Mouse (Mus musculus) neural tube, embryonic 11.5 days (tissue): ENCODE results near the gene Cd79b. TPM values are rescaled to one million over a fixed set of nuclear protein-coding genes. Genes with fewer than 3 reads are reported as not detected.

ENCODE experiments used
- ATAC-seq: fragments of 200-750 bp; cut with Nextera tagmentation; 2 replicates; pipeline ENCODE4 v1.8.0; 2017; ENCODE audit warnings: moderate number of reproducible peaks, mild to moderate bottlenecking, moderate TSS enrichment, moderate library complexity; ENCODE audit not compliant: insufficient read depth, low FRiP score, low TSS enrichment
- DNase-seq: peaks from one replicate; pipeline ENCODE4 v3.0.0-alpha.2; 2015; ENCODE audit warnings: low spot score
- H3K27ac ChIP-seq: fragments of 300-500 bp; sonication (generic); 2 replicates; pipeline ENCODE4 v1.5.1; 2014; ENCODE audit warnings: low read depth, mild to moderate bottlenecking, low read length
- H3K27me3 ChIP-seq: fragments of 300-500 bp; sonication (generic); 2 replicates; pipeline ENCODE4 v1.6.1; 2014; ENCODE audit warnings: mild to moderate bottlenecking, low read length, mixed read lengths; ENCODE audit not compliant: control insufficient read depth, insufficient read depth
- H3K36me3 ChIP-seq: fragments of 300-500 bp; sonication (generic); 2 replicates; pipeline ENCODE4 v1.6.1; 2014; ENCODE audit warnings: mild to moderate bottlenecking, low read length, moderate library complexity, mixed read lengths; ENCODE audit not compliant: control insufficient read depth, insufficient read depth
- H3K4me1 ChIP-seq: fragments of 300-500 bp; sonication (generic); 2 replicates; pipeline ENCODE4 v1.6.1; 2014; ENCODE audit warnings: low read length, mixed read lengths; ENCODE audit not compliant: control insufficient read depth, insufficient read depth
- H3K4me2 ChIP-seq: fragments of 300-500 bp; sonication (generic); 2 replicates; pipeline ENCODE4 v1.6.1; 2014; ENCODE audit warnings: low read depth, mild to moderate bottlenecking, moderate library complexity
- H3K4me3 ChIP-seq: fragments of 300-500 bp; sonication (generic); 2 replicates; pipeline ENCODE4 v1.5.1; 2014; ENCODE audit warnings: low read depth, low read length
- H3K9ac ChIP-seq: fragments of 300-500 bp; sonication (generic); 2 replicates; pipeline ENCODE4 v1.6.1; 2014; ENCODE audit warnings: mild to moderate bottlenecking, low read length
- H3K9me3 ChIP-seq: fragments of 300-500 bp; sonication (generic); 2 replicates; pipeline ENCODE4 v1.6.1; 2016; ENCODE audit warnings: low read length; ENCODE audit not compliant: control insufficient read depth
- WGBS: fragments of 180-500 bp; shearing (Covaris S2); extraction: QIAGEN DNeasy Blood & Tissue Kit; methylation state at CpG from one replicate; pipeline ENCODE4 v1.1.7; 2014; 5-methylcytosine and 5-hydroxymethylcytosine counted together
- polyA plus RNA-seq: library from polyadenylated mRNA; unstranded; fragments of >200 nt; fragmentation: Nextera tagmentation; extraction: Ambion mirVana; gene quantifications from 2 replicates; pipeline ENCODE4 v1.2.1, GENCODE M21; 2014

Gene Cd79b
- polyA plus RNA-seq, result 1.7 and 2.8 TPM in 2 replicates

DNA sequence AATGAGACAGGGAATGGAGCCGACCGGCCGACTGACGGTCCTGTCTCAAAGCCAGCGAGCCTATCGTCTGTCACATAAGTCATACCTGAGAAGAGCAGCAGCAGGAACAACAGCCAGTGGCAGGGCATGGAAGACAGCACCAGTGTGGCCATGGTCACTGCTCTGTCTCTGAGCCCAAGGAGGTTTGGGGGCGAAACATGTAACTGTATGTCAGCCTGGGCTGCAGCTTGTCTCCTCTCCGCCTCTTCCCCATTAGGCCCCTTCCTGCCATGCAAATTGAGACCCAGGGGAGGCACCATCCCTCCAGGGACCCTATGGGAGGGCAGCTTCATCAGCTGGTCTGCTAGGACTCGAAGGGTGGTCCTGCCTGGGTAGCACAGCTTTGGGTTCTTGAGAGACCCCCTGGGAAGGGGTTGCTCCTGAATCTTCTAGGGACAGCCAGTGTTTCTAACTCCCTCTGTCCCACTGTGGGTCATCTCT is at the start of gene Cd79b:
TSS of gene Cd79b (minus strand) at position 430 of the 480 bp plus-strand sequence.
- DNase-seq (no peak), ATAC-seq (no peak)
- no peaks in the 10 kb centered on the region for H3K36me3 ChIP-seq
- H3K27me3 ChIP-seq, result no peaks in the 10 kb centered on the region
- no peak within 1 kb of the TSS for H3K9ac ChIP-seq
- H3K4me2 ChIP-seq, result no peak within 1 kb of the TSS
- WGBS, result 60% methylated on average over 9 of the region's 9 CpGs
- no peak within 1 kb of the TSS for H3K27ac ChIP-seq
- no peaks in the 10 kb centered on the region for H3K9me3 ChIP-seq
- no peaks in the 10 kb centered on the region for H3K4me1 ChIP-seq
- no peak within 1 kb of the TSS for H3K4me3 ChIP-seq

DNA sequence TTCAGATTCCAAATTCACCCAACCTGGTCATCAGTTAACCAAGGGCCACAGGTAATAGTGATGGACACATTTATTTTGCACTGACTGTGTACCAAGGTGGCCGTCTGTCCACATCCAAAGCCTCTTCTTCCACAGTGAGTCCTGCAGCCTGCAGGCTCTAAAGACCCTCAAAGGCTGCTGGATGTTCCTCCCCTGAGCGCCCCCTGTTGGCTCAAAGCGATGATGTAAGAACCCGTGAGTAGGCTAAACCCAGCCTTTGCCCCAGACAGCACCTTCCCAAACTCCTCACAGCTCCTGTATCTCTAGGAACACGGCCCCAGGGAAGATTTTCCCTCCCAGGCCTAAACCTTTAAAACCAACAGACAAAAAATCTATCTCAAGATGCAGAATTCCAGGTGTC is 44.8 kb upstream of the Cd79b start:
- Histone ChIP-seq H3K36me3 (no peaks in the 10 kb centered on the region), H3K27ac (no peak overlapping the region), H3K4me3 (no peak overlapping the region), H3K4me1 (no peaks in the 10 kb centered on the region), H3K27me3 (no peaks in the 10 kb centered on the region), H3K9me3 (no peaks in the 10 kb centered on the region), H3K9ac (no peak overlapping the region), H3K4me2 (no peak overlapping the region)
- ATAC-seq, result no peak
- peak; percentile 56 for DNase-seq
- WGBS, result 19% methylated on average over 5 of the region's 5 CpGs

DNA sequence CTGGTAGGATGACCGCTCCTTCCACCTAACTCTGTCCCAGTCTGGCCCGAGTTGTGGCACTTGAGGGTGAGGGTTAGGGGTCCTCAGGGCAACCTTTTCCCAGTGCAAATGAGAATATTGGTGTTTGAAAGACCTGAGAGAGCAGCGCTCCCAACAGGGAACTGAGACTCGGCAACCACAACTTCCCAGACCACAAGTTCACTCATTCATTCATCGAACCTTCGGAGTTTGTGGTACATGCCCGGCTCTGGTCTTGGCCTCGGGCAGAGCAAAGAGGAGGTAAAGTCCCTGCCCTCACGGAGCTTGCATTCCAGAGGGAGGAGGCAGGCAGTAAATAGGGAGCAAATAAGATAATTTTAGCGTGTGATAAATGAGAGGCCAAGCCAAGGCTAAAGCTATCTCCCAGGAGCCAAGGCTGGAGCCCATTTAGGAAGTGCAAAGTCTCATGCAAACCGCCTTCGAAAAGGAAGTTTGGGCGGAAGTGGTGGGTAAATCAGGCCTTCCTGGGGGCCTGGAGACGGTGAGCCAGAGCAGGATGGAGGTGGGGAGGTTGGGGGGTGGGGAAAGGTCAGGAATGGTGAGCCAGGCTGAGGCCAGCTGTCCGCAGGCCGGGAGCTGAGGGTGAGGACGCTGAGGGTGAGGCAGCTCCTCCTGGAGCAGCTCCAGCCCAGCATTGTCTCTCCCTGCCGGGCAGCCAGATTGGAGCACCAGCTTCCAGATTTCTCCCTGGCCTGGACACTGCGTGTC is 41.0 kb upstream of the Cd79b start:
- Histone ChIP-seq H3K4me1 (no peaks in the 10 kb centered on the region), H3K9me3 (no peaks in the 10 kb centered on the region), H3K27ac (no peak overlapping the region), H3K4me3 (no peak overlapping the region), H3K9ac (no peak overlapping the region), H3K36me3 (no peaks in the 10 kb centered on the region), H3K4me2 (no peak overlapping the region), H3K27me3 (no peaks in the 10 kb centered on the region)
- DNase-seq (no peak), ATAC-seq (no peak)
- 71% methylated on average over 19 of the region's 19 CpGs for WGBS

DNA sequence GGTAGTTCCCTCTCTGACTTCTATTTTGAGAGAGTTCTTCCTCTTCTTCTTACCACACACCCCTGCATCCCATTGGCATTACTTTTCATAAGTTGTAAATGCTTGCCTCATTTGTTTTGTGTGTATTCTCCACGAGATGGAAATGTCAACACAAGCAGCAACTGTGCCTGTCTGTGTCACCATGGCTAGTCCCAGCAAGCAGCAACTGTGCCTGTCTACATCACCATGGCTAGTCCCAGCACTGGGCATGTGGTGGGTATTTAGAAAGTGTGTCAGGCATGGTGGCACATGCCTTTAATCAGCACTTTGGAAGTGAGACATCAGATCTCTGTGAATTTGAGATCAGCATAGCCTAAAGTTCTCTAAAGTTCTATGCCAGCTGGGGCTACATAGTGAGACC is 39.6 kb upstream of the Cd79b start:
- no peak overlapping the region for H3K4me2 ChIP-seq
- no peak overlapping the region for H3K9ac ChIP-seq
- H3K27me3 ChIP-seq, result no peaks in the 10 kb centered on the region
- DNase-seq, result no peak
- no peaks in the 10 kb centered on the region for H3K36me3 ChIP-seq
- H3K4me1 ChIP-seq, result no peaks in the 10 kb centered on the region
- WGBS, result 71% methylated on average over 1 of the region's 1 CpGs
- no peak overlapping the region for H3K4me3 ChIP-seq
- H3K27ac ChIP-seq, result no peak overlapping the region
- no peaks in the 10 kb centered on the region for H3K9me3 ChIP-seq
- no peak for ATAC-seq

DNA sequence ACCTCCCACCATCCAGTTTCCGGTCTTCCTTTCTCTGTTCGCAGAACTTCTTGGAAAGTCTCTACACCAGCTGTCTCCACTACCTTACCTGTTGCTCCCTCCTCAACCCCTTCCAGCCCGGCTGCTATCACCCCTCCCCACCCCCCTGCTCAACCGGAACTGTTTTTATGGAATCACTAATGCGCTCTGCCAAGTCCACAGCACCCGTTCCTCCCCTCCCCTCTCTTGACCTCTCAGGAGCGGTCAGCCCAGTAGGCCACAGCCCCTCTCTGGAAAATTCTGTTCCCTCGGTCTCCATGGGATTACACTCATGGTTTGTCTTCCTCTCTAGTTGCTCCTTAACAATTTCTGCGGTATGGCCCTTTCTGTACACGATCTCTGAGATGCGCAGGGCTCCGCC is 38.6 kb upstream of the Cd79b start, which contains the start of gene Scn4a:
TSS of gene Scn4a (minus strand) at position 101 of the 400 bp plus-strand sequence.
- DNase-seq (no peak), ATAC-seq (no peak)
- WGBS, result 87% methylated on average over 12 of the region's 12 CpGs
- H3K4me3 ChIP-seq, result no peak within 1 kb of the TSS
- no peak within 1 kb of the TSS for H3K27ac ChIP-seq
- H3K36me3 ChIP-seq, result no peaks in the 10 kb centered on the region
- H3K4me1 ChIP-seq, result no peaks in the 10 kb centered on the region
- no peak within 1 kb of the TSS for H3K9ac ChIP-seq
- H3K4me2 ChIP-seq, result no peak within 1 kb of the TSS
- H3K9me3 ChIP-seq, result no peaks in the 10 kb centered on the region
- no peaks in the 10 kb centered on the region for H3K27me3 ChIP-seq

DNA sequence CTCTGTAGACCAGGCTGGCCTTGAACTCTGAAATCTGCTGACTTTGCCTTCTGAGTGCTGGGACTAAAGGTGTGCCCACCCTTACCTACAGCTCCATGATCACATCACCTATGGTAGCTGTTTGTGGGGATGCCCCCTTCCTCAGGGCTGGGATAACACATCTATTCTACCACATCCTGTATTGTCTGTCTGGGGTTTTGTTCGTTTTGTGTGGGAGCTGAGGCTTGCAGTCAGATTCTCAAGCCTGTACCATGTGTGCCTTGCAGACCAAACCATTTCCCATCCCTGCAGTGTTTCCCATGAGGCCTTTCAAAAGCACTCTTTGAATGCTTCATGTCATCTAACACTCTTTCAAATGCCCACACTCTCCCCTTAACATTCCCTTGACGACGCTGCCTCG is 37.4 kb upstream of the Cd79b start:
- DNase-seq (no peak), ATAC-seq (no peak)
- H3K4me2 ChIP-seq, result no peak overlapping the region
- 79% methylated on average over 4 of the region's 4 CpGs for whole genome bisulfite sequencing
- no peaks in the 10 kb centered on the region for H3K36me3 ChIP-seq
- H3K27me3 ChIP-seq, result no peaks in the 10 kb centered on the region
- no peak overlapping the region for H3K27ac ChIP-seq
- H3K9ac ChIP-seq, result no peak overlapping the region
- no peaks in the 10 kb centered on the region for H3K4me1 ChIP-seq
- H3K4me3 ChIP-seq, result no peak overlapping the region
- H3K9me3 ChIP-seq, result no peaks in the 10 kb centered on the region

DNA sequence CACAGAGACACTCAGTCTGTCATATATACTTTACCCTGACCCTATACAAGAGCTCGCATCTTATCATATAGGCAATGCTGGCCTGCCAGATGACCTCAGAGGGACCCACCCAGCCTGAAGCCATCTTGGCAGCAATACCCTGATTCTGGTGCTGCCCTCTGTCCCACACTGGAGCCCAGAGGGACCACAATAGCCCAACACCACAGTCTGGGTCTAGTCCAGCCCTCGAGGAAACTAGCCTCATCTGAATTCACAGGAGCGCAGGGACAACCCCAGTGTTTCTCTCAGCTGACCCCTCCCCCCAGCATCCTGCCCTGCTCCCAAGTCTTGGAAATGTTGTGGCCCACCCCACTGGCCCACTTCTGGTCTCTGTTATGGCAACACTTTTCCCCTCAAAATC is 36.7 kb upstream of the Cd79b start:
- Histone ChIP-seq H3K27ac (no peak overlapping the region), H3K27me3 (no peaks in the 10 kb centered on the region), H3K9ac (no peak overlapping the region), H3K4me2 (no peak overlapping the region), H3K9me3 (no peaks in the 10 kb centered on the region), H3K36me3 (no peaks in the 10 kb centered on the region), H3K4me3 (no peak overlapping the region), H3K4me1 (no peaks in the 10 kb centered on the region)
- DNase-seq (no peak), ATAC-seq (no peak)
- 68% methylated on average over 3 of the region's 3 CpGs for WGBS

DNA sequence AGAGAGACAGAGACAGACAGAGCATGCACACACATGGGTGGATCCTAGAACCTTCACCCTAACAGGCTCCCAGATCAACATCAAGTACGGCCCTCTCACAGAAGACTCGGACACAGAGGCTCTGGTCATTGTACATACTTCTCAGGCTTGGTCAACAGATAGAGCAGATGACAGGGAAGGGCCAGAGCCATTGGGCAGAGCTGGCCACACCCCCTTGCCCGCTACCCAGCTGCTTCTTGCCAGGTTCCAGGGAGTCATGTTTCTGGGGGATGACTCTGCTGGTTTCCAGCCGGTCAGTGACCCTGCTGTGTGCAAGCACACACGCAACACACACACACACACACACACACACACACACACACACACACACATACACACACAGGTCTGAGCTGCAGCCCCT is 36.3 kb upstream of the Cd79b start:
- Histone ChIP-seq H3K27ac (no peak overlapping the region), H3K9me3 (no peaks in the 10 kb centered on the region), H3K4me2 (no peak overlapping the region), H3K36me3 (no peaks in the 10 kb centered on the region), H3K27me3 (no peaks in the 10 kb centered on the region), H3K4me1 (no peaks in the 10 kb centered on the region), H3K9ac (no peak overlapping the region), H3K4me3 (no peak overlapping the region)
- no peak for DNase-seq
- WGBS, result 43% methylated on average over 5 of the region's 5 CpGs
- ATAC-seq, result no peak

DNA sequence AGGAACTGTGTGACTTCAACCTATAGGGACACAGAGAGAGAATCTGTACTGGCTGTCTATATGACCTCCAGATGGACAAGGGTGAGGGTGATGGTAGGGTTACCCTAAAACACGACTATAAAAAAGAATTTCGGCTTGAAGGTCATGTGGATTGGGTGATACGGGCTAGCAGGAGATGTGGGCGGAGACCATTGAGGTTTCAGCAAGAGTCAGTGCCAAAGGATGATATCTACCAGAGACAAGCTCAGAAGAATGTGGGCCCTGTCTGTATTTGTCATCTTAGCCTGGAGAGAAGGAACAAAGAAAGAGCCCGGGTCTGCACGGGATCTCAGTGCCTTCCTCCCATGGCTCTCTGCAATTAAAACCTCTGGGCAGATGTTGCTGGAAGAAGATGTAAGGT is 35.2 kb upstream of the Cd79b start:
- Histone ChIP-seq H3K4me3 (no peak overlapping the region), H3K4me2 (no peak overlapping the region), H3K27ac (no peak overlapping the region), H3K27me3 (no peaks in the 10 kb centered on the region), H3K36me3 (no peaks in the 10 kb centered on the region), H3K9me3 (no peaks in the 10 kb centered on the region), H3K4me1 (no peaks in the 10 kb centered on the region), H3K9ac (no peak overlapping the region)
- WGBS, result 83% methylated on average over 6 of the region's 6 CpGs
- no peak for DNase-seq
- no peak for ATAC-seq
